Mouse (Mus musculus) limb, embryonic 14.5 days (tissue): ENCODE measurements around the gene Slbp. TPM values are rescaled to one million over a fixed set of nuclear protein-coding genes. Genes with fewer than 3 reads are reported as not detected.

ENCODE experiments used
- ATAC-seq: fragments of 200-750 bp; cut with Nextera tagmentation; 2 replicates; pipeline ENCODE4 v1.8.0; 2017; ENCODE audit warnings: low read depth, moderate number of reproducible peaks, moderate TSS enrichment; ENCODE audit not compliant: low FRiP score
- DNase-seq: peaks from one replicate; pipeline ENCODE4 v3.0.0-alpha.2; 2015; ENCODE audit warnings: low spot score
- H3K27ac ChIP-seq: fragments of 300-500 bp; sonication (generic); replicated peaks from 2 replicates; pipeline ENCODE4 v1.5.1; 2014; ENCODE audit warnings: low read depth, mild to moderate bottlenecking, low read length, moderate library complexity, mixed read lengths
- H3K27me3 ChIP-seq: fragments of 300-500 bp; sonication (generic); 2 replicates; pipeline ENCODE4 v1.6.1; 2014; ENCODE audit warnings: low read length, mixed read lengths; ENCODE audit not compliant: control insufficient read depth, insufficient read depth
- H3K36me3 ChIP-seq: fragments of 300-500 bp; sonication (generic); 2 replicates; pipeline ENCODE4 v1.6.1; 2014; ENCODE audit warnings: mild to moderate bottlenecking, low read length, moderate library complexity, mixed read lengths; ENCODE audit not compliant: control insufficient read depth, insufficient read depth
- H3K4me1 ChIP-seq: fragments of 300-500 bp; sonication (generic); 2 replicates; pipeline ENCODE4 v1.6.1; 2014; ENCODE audit warnings: antibody characterized with exemption, low read length, mixed read lengths; ENCODE audit not compliant: control insufficient read depth, insufficient read depth
- H3K4me2 ChIP-seq: fragments of 300-500 bp; sonication (generic); replicated peaks from 2 replicates; pipeline ENCODE4 v1.6.1; 2014; ENCODE audit warnings: low read depth, mild to moderate bottlenecking, low read length, moderate library complexity; ENCODE audit not compliant: severe bottlenecking
- H3K4me3 ChIP-seq: fragments of 300-500 bp; sonication (generic); replicated peaks from 2 replicates; pipeline ENCODE4 v1.5.1; 2014; ENCODE audit warnings: low read length
- H3K9ac ChIP-seq: fragments of 300-500 bp; sonication (generic); 2 replicates; pipeline ENCODE4 v1.6.1; 2014; ENCODE audit warnings: mild to moderate bottlenecking, low read depth, low read length, moderate library complexity; ENCODE audit not compliant: severe bottlenecking
- H3K9me3 ChIP-seq: fragments of 300-500 bp; sonication (generic); 2 replicates; pipeline ENCODE4 v1.6.1; 2016; ENCODE audit warnings: low read length; ENCODE audit not compliant: control insufficient read depth
- POLR2A ChIP-seq: fragments of 200-500 bp; IDR thresholded peaks from 2 replicates; pipeline ENCODE4 v1.8.0; 2012; ENCODE audit warnings: inconsistent platforms, mild to moderate bottlenecking, moderate library complexity, borderline replicate concordance; ENCODE audit not compliant: insufficient read depth, insufficient read length; ENCODE audit errors: extremely low read depth
- WGBS: fragments of 180-500 bp; shearing (Covaris S2); extraction: QIAGEN DNeasy Blood & Tissue Kit; methylation state at CpG from one replicate; pipeline ENCODE4 v1.1.7; 2014; 5-methylcytosine and 5-hydroxymethylcytosine counted together
- polyA plus RNA-seq, 2 experiments: library from polyadenylated mRNA; depleted of rRNA in 1 of 2; stranded (reverse) in 1 of 2; unstranded in 1 of 2; fragments of >200 nt; fragmentation: Nextera tagmentation in 1 of 2; extraction: Ambion mirVana in 1 of 2; gene quantifications; 2 replicates each; pipeline versions ENCODE4 v1.2.1 to v1.2.3; 2012 to 2014

The Slbp gene
- polyA plus RNA-seq, 2 experiments, result 148 to 190 TPM

DNA sequence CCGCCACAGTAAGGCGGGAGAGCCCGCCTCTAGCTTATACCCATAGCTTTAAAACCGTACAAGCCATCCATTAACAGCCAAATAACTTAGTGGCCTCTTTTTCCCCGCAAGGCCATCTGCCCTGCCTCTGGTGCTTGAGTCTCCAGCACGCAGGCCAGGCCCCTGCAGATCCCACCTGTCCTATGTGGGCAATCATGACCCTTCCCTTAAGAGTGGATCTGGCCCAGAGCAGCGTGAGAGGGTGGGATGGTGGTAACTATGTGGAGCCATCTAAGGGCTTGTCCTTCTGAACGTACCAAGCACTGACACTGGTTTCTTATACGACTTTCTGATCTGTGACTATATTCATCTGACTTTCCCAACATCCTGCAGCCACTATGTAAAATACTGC is 404 bp upstream of the Slbp start:
- ATAC-seq, result peak; percentile 3; the same call in 1 of the 2 replicates
- Histone ChIP-seq H3K9ac (no peak overlapping the region; the same call in 1 of the 2 replicates), H3K9me3 (no peaks in the 10 kb centered on the region), H3K36me3 (peaks cover 45% of the 10 kb centered on the region), H3K27me3 (no peaks in the 10 kb centered on the region), H3K4me2 (peak overlapping the region; percentile 71), H3K4me3 (peak overlapping the region; percentile 85), H3K4me1 (peaks cover 20% of the 10 kb centered on the region), H3K27ac (peak overlapping the region; percentile 34)
- no peak for DNase-seq
- 2% methylated on average over 8 of the region's 9 CpGs for WGBS
- TF ChIP-seq POLR2A, result no peak

DNA sequence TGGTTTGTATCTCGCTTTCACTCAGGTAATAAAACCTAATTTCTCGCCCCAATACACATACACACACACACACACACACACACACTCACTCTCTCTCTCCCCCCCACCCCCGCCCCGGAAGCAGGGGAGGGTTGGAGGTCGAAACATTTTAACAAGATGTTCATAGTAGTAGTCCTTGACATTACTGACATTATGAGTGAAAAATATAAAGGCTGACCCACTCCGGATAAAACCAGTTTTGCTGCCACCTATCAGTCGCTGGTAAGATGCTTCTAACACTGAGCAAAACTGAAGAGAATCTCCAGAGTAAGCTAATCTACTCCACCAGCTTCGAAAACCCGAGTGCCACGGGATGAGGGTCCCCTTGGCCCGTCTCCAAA is 843 bp downstream of the Slbp start:
- peak overlapping the region; percentile 98 for H3K27ac ChIP-seq
- H3K9ac ChIP-seq, result peak overlapping the region; percentile 84
- H3K4me2 ChIP-seq, result peak overlapping the region; percentile 71
- DNase-seq, result no peak
- WGBS, result under 1% methylated on average over 11 of the region's 11 CpGs
- no peaks in the 10 kb centered on the region for H3K27me3 ChIP-seq
- no peaks in the 10 kb centered on the region for H3K9me3 ChIP-seq
- H3K4me3 ChIP-seq, result peak overlapping the region; percentile 85
- peaks cover 58% of the 10 kb centered on the region for H3K36me3 ChIP-seq
- TF ChIP-seq POLR2A, result no peak
- H3K4me1 ChIP-seq, result peaks cover 13% of the 10 kb centered on the region
- no peak for ATAC-seq

DNA sequence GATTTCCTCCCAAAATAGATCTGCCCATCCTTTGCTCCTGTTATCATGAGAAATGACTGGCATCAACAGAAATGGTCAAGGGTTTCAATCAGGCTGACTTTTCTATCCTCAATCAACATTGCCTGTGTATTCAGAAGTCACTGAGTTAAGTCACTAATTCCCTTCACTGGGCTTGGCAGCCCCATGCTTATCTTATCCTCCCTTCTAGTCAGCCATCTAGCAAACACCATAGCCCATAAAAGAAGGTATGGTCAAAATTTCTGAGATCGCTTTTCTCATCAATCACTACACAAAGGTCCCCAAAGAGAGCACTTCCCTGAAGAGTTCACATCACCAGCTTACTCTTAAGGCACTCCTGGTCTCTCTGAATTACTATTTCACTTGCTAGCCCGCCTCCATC is 1.4 kb downstream of the Slbp start:
- Histone ChIP-seq H3K36me3 (peaks cover 63% of the 10 kb centered on the region), H3K4me3 (peak overlapping the region; percentile 85), H3K4me1 (peaks cover 12% of the 10 kb centered on the region), H3K27me3 (no peaks in the 10 kb centered on the region), H3K27ac (0 out of 2 replicates have a peak overlapping the region, but pooled peaks have one; percentile 98), H3K9me3 (no peaks in the 10 kb centered on the region), H3K9ac (peak overlapping the region; percentile 84), H3K4me2 (peak overlapping the region; percentile 71)
- ATAC-seq, result no peak
- no peak for TF ChIP-seq POLR2A
- 16% methylated on average over 2 of the region's 2 CpGs for WGBS
- no peak for DNase-seq

DNA sequence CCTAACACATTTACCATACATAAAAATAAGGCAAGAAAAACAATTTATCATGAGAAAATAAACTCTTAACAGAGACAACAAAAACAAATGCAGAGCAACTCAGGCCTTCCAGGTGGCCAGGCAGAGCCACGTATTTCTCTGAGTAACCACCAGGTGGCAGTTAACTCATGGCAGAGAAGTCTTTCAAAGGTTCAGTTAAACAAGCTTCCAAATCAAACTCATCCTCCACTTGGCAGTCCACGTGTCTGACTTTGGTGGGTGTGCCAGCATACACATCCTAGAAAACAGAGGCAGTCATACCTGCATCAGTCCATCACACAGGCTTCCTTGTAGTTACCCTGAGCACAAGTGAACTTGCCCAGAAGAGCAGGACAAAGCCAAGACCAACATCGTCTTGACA is 11.7 kb downstream of the Slbp start:
- no peaks in the 10 kb centered on the region for H3K4me1 ChIP-seq
- H3K4me2 ChIP-seq, result no peak overlapping the region
- H3K9me3 ChIP-seq, result no peaks in the 10 kb centered on the region
- H3K4me3 ChIP-seq, result no peak overlapping the region
- H3K36me3 ChIP-seq, result peaks cover 72% of the 10 kb centered on the region
- no peak overlapping the region for H3K9ac ChIP-seq
- H3K27me3 ChIP-seq, result no peaks in the 10 kb centered on the region
- no peak for TF ChIP-seq POLR2A
- ATAC-seq (no peak), DNase-seq (peak; percentile 58)
- H3K27ac ChIP-seq, result no peak overlapping the region
- WGBS, result 46% methylated on average over 3 of the region's 3 CpGs

DNA sequence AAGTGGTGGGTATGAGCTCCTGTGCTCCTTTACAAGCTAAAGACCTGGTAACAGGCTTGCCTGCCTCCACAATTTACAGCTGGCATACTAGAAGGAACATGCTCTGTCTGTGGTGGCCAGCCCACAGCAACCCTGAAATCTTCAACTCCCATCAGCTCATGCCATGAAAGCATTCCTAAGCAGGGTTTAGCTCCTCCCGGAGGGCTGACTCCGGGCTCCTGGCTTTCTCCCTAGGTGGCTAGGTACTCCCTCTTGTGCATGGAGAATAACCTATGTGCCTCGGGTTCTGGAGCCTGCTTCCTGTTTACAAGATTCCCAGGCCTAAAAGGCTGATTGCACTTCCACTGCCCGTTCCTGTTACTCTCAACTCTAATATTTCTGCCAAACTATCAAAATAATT is 13.5 kb downstream of the Slbp start:
- no peak for DNase-seq
- H3K9ac ChIP-seq, result no peak overlapping the region
- no peak overlapping the region for H3K27ac ChIP-seq
- ATAC-seq, result no peak
- H3K36me3 ChIP-seq, result peaks cover 56% of the 10 kb centered on the region
- no peak overlapping the region for H3K4me3 ChIP-seq
- 68% methylated on average over 4 of the region's 4 CpGs for whole genome bisulfite sequencing
- no peak overlapping the region for H3K4me2 ChIP-seq
- no peaks in the 10 kb centered on the region for H3K9me3 ChIP-seq
- no peaks in the 10 kb centered on the region for H3K4me1 ChIP-seq
- TF ChIP-seq POLR2A, result no peak
- H3K27me3 ChIP-seq, result no peaks in the 10 kb centered on the region
